Mouse (Mus musculus) neural tube, embryonic 14.5 days (tissue): ENCODE results near the gene Sbf2. TPM values are rescaled to one million over a fixed set of nuclear protein-coding genes. Genes with fewer than 3 reads are reported as not detected.

Source experiments
- ATAC-seq: fragments of 200-750 bp; cut with Nextera tagmentation; 2 replicates; pipeline ENCODE4 v1.8.0; 2017; ENCODE audit warnings: low read depth, mild to moderate bottlenecking, moderate TSS enrichment, moderate library complexity
- H3K27ac ChIP-seq: fragments of 300-500 bp; sonication (generic); 2 replicates; pipeline ENCODE4 v1.5.1; 2014; ENCODE audit warnings: low read depth, mild to moderate bottlenecking, control low read depth, low read length, moderate library complexity, mixed read lengths
- H3K27me3 ChIP-seq: fragments of 300-500 bp; sonication (generic); 2 replicates; pipeline ENCODE4 v1.6.1; 2014; ENCODE audit warnings: low read length; ENCODE audit not compliant: control insufficient read depth, insufficient read depth
- H3K36me3 ChIP-seq: fragments of 300-500 bp; sonication (generic); 2 replicates; pipeline ENCODE4 v1.6.1; 2014; ENCODE audit warnings: low read length, mixed read lengths; ENCODE audit not compliant: control insufficient read depth, insufficient read depth
- H3K4me1 ChIP-seq: fragments of 300-500 bp; sonication (generic); 2 replicates; pipeline ENCODE4 v1.6.1; 2014; ENCODE audit warnings: low read length; ENCODE audit not compliant: control insufficient read depth, insufficient read depth
- H3K4me2 ChIP-seq: fragments of 300-500 bp; sonication (generic); 2 replicates; pipeline ENCODE4 v1.6.1; 2014; ENCODE audit warnings: mild to moderate bottlenecking, low read depth, low read length, control low read depth
- H3K4me3 ChIP-seq: fragments of 300-500 bp; sonication (generic); 2 replicates; pipeline ENCODE4 v1.5.1; 2014; ENCODE audit warnings: low read depth, low read length, control low read depth, mixed read lengths
- H3K9ac ChIP-seq: fragments of 300-500 bp; sonication (generic); replicated peaks from 2 replicates; pipeline ENCODE4 v1.6.1; 2014; ENCODE audit warnings: low read depth, mild to moderate bottlenecking, control low read depth, low read length, mixed read lengths
- H3K9me3 ChIP-seq: fragments of 300-500 bp; sonication (generic); 2 replicates; pipeline ENCODE4 v1.6.1; 2016; ENCODE audit warnings: low read length; ENCODE audit not compliant: control insufficient read depth
- WGBS: fragments of 180-500 bp; shearing (Covaris S2); extraction: QIAGEN DNeasy Blood & Tissue Kit; methylation state at CpG from one replicate; pipeline ENCODE4 v1.1.7; 2014; 5-methylcytosine and 5-hydroxymethylcytosine counted together
- polyA plus RNA-seq: library from polyadenylated mRNA; unstranded; fragments of >200 nt; fragmentation: Nextera tagmentation; extraction: Ambion mirVana; gene quantifications from 2 replicates; pipeline ENCODE4 v1.2.1, GENCODE M21; 2014

Gene Sbf2
- 66.5 and 83.1 TPM in 2 replicates for polyA plus RNA-seq

DNA sequence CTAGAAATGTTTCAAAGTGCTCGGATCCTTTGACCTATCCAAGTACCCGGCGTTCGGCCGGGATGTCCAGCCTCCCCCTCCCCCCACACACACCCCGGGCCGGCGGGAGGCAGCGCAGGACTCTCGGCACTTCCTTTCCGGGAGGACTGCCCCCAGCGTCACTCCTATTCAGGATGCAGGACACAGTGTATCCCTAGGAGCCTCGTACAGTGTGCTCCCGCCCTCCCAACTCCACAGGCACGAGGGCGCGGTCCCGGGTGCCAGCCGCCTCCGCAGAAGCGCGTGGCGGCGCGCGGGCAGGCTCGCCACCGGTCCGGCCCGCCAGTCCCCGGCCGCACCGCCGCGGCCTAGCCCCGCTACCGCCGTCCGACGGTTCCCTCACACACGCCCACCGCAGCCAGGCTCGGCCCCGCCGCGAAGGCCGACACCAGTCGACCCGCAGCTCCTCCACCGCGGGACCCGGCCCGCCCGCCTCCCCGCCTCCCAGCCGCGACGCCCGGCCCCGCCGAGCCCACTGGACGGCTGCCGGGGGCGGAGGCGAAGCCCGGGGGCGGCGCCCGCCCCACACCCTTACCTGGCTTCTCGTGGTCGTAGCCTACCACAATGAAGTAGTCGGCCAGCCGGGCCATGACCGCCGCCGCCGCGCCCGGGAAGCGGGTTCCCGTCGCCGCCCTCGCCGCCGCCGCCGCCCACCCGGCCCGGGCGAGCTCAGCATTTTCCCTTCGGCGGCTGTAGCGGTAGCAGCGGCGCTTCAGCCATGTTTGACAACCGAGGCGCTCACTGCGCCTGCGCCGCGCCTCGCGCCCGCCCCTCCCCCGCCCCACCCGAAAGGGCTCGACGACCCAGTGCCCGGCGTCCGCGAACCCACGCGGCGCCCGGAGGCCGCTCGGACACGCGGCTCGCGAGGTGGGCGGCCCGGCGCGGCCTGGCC lies at the start of gene Sbf2:
Gene Sbf2 (minus strand): TSS at position 790 of the 931 bp plus-strand sequence.
- H3K27ac ChIP-seq = peak within 1 kb of the TSS; percentile 98
- peak; percentile 91 for ATAC-seq
- H3K36me3 ChIP-seq = no peaks in the 10 kb centered on the region
- 0 out of 2 replicates have a peak, but pooled peaks cover 3% of the 10 kb centered on the region for H3K4me1 ChIP-seq
- under 1% methylated on average over 89 of the region's 127 CpGs for WGBS
- H3K9ac ChIP-seq = peak within 1 kb of the TSS; percentile 95
- H3K4me3 ChIP-seq = peak within 1 kb of the TSS; percentile 96
- no peaks in the 10 kb centered on the region for H3K9me3 ChIP-seq
- H3K4me2 ChIP-seq = peak within 1 kb of the TSS; percentile 84
- H3K27me3 ChIP-seq = no peaks in the 10 kb centered on the region

DNA sequence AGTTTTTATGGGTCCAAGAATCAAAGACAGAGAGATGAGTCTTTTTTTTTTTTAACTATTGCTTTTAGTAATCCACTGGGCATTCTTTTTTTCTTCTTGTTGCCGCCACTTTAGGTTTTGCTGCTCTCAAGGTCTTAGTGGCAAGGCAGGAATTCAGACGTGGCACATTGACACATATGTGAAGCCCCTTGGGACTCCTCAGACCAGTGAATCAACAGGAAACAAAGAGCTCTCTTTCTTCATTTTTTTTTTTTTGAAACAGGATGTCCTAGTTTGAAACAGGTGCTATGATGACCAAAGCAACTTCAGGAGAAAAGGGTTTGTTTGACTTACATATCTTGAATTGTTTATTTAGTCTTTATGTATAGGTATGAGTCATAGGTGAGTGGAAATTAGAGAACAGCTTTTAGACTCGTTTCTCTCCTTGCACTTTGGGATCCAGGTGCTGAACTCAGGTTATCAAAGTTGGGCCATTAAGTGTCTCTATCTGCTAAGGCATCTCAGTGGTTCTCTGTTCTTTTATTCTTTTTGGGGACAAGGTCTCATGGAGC lies 43.7 kb upstream of the Sbf2 start:
- Histone ChIP-seq H3K36me3 (no peaks in the 10 kb centered on the region), H3K9me3 (no peaks in the 10 kb centered on the region), H3K4me2 (no peak overlapping the region), H3K27me3 (no peaks in the 10 kb centered on the region), H3K9ac (no peak overlapping the region), H3K4me1 (no peaks in the 10 kb centered on the region), H3K27ac (no peak overlapping the region), H3K4me3 (no peak overlapping the region)
- ATAC-seq = no peak
- WGBS = 66% methylated on average over 3 of the region's 3 CpGs

DNA sequence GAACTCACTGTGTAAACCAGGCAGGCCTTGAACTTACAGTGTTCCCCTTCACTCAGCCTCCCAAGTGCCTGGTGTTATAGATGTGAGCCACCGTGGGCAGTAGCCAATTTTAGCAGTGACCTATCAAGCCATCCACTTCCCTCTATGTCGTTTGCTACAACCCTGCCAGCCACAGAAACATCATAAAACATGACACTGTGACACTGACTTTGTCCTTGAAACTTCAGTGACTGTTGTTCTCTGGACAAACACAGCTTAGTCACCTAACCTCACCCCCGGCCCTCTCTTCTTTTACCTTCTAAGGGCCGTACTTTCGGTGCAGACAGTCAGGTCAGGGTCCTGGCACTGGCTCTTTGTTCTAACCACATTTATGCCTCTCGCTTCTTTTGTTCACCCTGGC lies 41.2 kb upstream of the Sbf2 start:
- Histone ChIP-seq H3K36me3 (no peaks in the 10 kb centered on the region), H3K27ac (no peak overlapping the region), H3K9me3 (no peaks in the 10 kb centered on the region), H3K27me3 (no peaks in the 10 kb centered on the region), H3K4me2 (no peak overlapping the region), H3K4me1 (no peaks in the 10 kb centered on the region), H3K9ac (no peak overlapping the region), H3K4me3 (no peak overlapping the region)
- no peak for ATAC-seq
- WGBS = 37% methylated on average over 6 of the region's 6 CpGs

DNA sequence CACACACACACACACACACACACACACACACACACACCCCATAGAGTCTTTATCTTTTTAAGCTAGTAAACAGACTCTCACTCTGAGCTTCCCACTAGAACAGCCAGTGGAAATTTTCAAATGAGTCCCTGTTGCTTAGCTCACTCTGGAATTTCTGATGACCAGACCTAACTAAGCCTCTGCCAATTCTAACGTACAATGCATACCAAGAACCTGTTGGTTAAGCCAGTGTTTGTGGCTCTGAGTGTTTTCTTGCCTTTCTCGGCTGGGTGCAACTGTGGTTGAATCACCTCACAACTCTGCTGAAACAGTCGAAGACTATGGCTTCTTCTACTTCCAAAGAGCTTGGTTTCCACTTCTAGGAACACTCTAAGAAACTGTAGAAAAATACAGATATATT lies 40.5 kb upstream of the Sbf2 start:
- 85% methylated on average over 3 of the region's 3 CpGs for WGBS
- H3K9me3 ChIP-seq = no peaks in the 10 kb centered on the region
- no peak overlapping the region for H3K27ac ChIP-seq
- no peak overlapping the region for H3K9ac ChIP-seq
- H3K36me3 ChIP-seq = no peaks in the 10 kb centered on the region
- no peak overlapping the region for H3K4me3 ChIP-seq
- ATAC-seq = no peak
- H3K27me3 ChIP-seq = no peaks in the 10 kb centered on the region
- no peaks in the 10 kb centered on the region for H3K4me1 ChIP-seq
- H3K4me2 ChIP-seq = no peak overlapping the region

DNA sequence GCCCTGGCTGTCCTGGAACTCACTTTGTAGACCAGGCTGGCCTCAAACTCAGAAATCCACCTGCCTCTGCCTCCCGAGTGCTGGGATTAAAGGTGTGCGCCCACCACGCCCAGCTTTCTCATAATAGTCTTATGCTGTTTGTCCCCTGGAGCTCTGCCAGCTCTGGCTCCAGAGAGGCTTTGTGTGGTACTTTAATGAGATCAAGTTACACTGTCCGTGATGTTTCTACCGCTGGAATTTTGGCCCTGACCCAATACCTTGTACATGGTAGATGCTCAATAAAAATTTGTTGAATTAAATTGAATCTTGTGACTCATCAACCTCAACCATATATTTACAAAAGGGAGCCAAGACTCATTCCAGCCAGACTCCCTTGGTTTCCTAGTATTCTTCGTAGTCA lies 36.4 kb upstream of the Sbf2 start:
- Histone ChIP-seq H3K36me3 (no peaks in the 10 kb centered on the region), H3K27me3 (no peaks in the 10 kb centered on the region), H3K9me3 (no peaks in the 10 kb centered on the region), H3K27ac (no peak overlapping the region), H3K4me1 (no peaks in the 10 kb centered on the region), H3K4me3 (no peak overlapping the region), H3K4me2 (no peak overlapping the region), H3K9ac (no peak overlapping the region)
- 77% methylated on average over 6 of the region's 6 CpGs for WGBS
- ATAC-seq = no peak

DNA sequence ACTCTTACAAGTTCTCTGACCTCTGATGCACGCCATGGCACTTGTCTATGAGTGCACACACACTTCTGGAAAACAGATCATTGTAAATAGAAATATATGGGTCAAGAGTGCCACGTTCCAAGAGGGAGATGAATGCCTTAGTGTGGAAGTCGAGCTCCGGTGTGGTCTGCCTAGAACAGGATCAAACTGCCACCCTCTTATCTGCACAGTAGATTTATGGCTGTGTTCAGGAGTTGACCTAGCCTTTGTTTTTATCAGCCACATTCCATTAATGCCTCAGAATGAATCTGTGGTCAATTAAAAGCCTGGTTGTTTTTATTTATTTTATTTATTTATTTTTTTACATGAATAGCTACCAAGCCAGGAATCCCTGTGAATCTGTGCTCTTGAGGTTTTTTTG lies 35.8 kb upstream of the Sbf2 start:
- no peaks in the 10 kb centered on the region for H3K36me3 ChIP-seq

DNA sequence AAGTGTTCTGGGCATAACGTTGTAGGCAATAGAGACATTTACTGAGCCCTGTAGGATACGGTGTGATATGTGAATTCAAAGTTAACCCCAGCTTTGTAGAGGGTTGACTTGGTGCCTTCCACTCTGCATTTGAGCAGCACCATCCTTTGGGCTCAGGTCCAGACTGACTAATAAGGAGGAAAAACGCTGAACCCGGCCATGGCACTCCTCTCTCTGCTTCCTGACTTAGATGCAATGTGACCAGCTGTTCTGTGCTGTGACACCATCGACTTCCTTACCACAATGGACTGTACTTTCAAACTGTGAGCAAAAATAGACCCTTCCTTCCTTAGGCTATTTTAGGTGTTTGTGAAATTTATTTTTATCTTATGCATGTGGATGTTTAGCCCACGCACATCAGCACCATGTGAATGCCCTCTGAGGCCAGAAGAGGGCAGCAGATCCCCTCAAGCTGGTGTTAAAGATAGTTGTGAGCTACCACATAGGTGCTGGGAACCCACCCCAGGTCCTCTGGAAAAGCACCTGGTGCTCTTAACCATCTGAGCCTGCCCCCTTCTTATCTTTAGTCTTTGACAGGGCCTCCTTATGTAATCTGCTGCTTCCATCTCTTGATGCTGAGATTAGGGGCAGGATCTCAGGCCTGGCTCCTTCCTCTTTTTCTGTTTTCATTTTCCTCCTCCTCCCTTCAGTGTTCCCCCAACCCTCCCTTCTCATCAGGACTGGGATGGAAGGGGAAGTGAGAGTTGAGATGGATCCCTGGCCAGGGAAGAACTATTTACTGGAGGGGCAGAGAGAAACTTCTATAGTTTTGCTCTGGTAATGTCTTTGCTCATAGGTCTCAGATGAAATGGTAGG lies 34.6 kb upstream of the Sbf2 start:
- H3K4me3 ChIP-seq = no peak overlapping the region
- 92% methylated on average over 6 of the region's 6 CpGs for WGBS
- no peaks in the 10 kb centered on the region for H3K27me3 ChIP-seq
- H3K4me2 ChIP-seq = no peak overlapping the region
- no peak overlapping the region for H3K27ac ChIP-seq
- no peak for ATAC-seq
- no peak overlapping the region for H3K9ac ChIP-seq
- H3K9me3 ChIP-seq = no peaks in the 10 kb centered on the region
- no peaks in the 10 kb centered on the region for H3K4me1 ChIP-seq
- no peaks in the 10 kb centered on the region for H3K36me3 ChIP-seq

More for the DNA sequence above, 35.8 kb upstream of the Sbf2 start:
- 63% methylated on average over 4 of the region's 4 CpGs for WGBS
- no peaks in the 10 kb centered on the region for H3K27me3 ChIP-seq
- H3K9ac ChIP-seq = no peak overlapping the region
- H3K4me1 ChIP-seq = no peaks in the 10 kb centered on the region
- no peak for ATAC-seq
- H3K9me3 ChIP-seq = no peaks in the 10 kb centered on the region
- H3K27ac ChIP-seq = no peak overlapping the region
- no peak overlapping the region for H3K4me2 ChIP-seq
- no peak overlapping the region for H3K4me3 ChIP-seq

DNA sequence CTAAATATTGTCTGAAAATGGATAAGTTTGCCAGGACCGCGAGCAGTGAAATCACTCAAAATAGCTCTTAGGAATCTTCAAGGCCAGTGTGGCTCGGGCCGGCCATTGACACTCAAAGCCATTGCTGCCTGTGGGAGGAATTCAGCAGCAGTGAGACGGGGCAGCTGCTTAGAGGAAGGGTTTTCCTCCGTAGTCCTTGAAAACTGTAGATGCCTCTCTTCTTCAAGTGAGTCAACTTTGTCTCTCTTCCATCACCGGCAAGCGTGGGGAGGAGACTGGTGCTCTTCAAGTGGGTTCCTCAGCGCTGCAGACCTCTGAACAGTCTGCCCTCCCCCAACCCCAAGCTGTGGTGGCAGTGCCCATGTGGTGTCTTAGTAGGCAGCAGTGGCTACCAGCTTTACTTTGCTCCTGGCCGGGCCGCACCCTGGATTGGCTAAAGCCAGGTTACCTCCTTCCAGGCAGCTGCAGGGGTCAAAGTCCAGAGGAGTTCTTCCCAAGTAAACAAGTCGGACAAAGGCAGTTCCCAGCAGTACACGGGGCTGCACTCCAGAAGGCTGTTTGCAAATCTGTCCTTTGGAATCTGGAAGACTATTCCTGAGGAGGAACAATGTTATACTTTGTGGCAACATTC lies 33.8 kb upstream of the Sbf2 start:
- Histone ChIP-seq H3K27ac (no peak overlapping the region), H3K9ac (no peak overlapping the region), H3K9me3 (no peaks in the 10 kb centered on the region), H3K4me1 (no peaks in the 10 kb centered on the region), H3K36me3 (no peaks in the 10 kb centered on the region), H3K4me2 (no peak overlapping the region), H3K4me3 (no peak overlapping the region), H3K27me3 (no peaks in the 10 kb centered on the region)
- 81% methylated on average over 13 of the region's 13 CpGs for WGBS
- no peak for ATAC-seq
